Mouse (Mus musculus): ENCODE results near the gene B130006D01Rik. TPM values are rescaled to one million over a fixed set of nuclear protein-coding genes. Genes with fewer than 3 reads are reported as not detected.
A peak's percentile ranks its signal among the peaks of the same experiment; 100 is the strongest.

B130006D01Rik gene
- polyA plus RNA-seq (2012; rRNA removed) = 0.34 and 0.38 TPM in 2 replicates

DNA sequence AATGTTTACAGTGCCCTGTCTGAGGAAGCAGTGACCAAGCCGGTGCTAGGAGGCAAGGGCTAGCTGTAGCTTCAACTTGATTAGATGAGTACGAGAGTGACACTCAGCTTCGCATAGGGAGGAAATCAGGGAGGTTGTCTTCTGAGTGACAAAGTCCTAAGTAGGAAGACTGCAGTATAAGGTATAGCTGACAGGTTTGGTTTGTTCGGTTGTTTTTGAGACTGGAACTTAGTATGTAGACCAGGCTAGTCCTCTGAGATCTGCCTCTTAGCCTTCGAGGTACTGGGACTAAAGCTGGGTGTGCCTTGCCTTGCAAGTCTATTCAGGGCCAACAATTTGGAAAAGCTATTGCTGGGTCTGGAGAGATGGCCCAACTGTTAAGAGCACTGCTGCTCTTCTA is at the start of gene B130006D01Rik:
TSS of gene B130006D01Rik (plus strand) at position 301 of the 400 bp plus-strand sequence.
- 97% methylated on average over 5 of the region's 5 CpGs for WGBS
- H3K27ac ChIP-seq (ENCODE audit: control insufficient read depth, insufficient read depth, low read length) = no peak within 1 kb of the TSS
- no peak within 1 kb of the TSS for H3K4me3 ChIP-seq (ENCODE audit: control insufficient read depth, insufficient read depth, low read length)
- 0 out of 2 replicates have a peak, but pooled peaks cover 2% of the 10 kb centered on the region for H3K4me1 ChIP-seq (replicated peaks; ENCODE audit: control insufficient read depth, insufficient read depth, low read length)
- H3K36me3 ChIP-seq (ENCODE audit: control insufficient read depth, insufficient read depth, low read length) = no peaks in the 10 kb centered on the region
- DNase-seq = no peak
- H3K27me3 ChIP-seq (ENCODE audit: control insufficient read depth, insufficient read depth, low read length) = no peaks in the 10 kb centered on the region
- TF ChIP-seq CTCF (IDR thresholded peaks at IDR 0.05; ENCODE audit: borderline replicate concordance, control insufficient read depth, extremely low read depth, insufficient read depth, low read length, poor library complexity) = no peak
- TF ChIP-seq POLR2A (IDR thresholded peaks at IDR 0.05; ENCODE audit: control insufficient read depth, extremely low read depth, insufficient read depth, low read length, poor library complexity) = no peak

DNA sequence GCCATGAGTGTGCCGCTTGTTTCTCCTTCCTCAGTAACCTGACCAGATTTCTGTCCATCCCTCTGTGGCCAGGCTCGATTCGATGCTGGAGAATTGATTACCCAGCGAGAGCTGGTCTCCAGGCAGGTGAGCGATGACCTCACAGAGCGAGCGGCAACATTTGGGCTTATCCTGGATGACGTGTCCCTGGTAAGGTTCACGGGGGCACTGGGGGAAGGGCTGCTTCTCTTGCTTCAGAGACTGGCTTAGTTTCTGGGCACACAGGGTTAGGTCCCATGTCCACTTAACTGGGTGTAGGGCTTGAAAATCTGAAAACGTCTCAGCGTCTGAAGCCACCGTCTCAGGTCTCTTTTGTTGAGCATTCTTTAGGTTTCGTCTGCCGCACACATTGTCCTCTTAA is 47.9 kb upstream of the B130006D01Rik start:
- DNase-seq = no peak
- peaks cover 19% of the 10 kb centered on the region; the same call in 1 of the 2 replicates for H3K36me3 ChIP-seq (ENCODE audit: control insufficient read depth, insufficient read depth, low read length)
- H3K4me1 ChIP-seq (replicated peaks; ENCODE audit: control insufficient read depth, insufficient read depth, low read length) = no peaks in the 10 kb centered on the region
- no peak overlapping the region for H3K27ac ChIP-seq (ENCODE audit: control insufficient read depth, insufficient read depth, low read length)
- no peak overlapping the region for H3K4me3 ChIP-seq (ENCODE audit: control insufficient read depth, insufficient read depth, low read length)
- no peaks in the 10 kb centered on the region for H3K27me3 ChIP-seq (ENCODE audit: control insufficient read depth, insufficient read depth, low read length)
- TF ChIP-seq CTCF (IDR thresholded peaks at IDR 0.05; ENCODE audit: borderline replicate concordance, control insufficient read depth, extremely low read depth, insufficient read depth, low read length, poor library complexity) = no peak
- TF ChIP-seq POLR2A (IDR thresholded peaks at IDR 0.05; ENCODE audit: control insufficient read depth, extremely low read depth, insufficient read depth, low read length, poor library complexity) = no peak
- 97% methylated on average over 14 of the region's 14 CpGs for WGBS

- no peak overlapping the region for H3K27ac ChIP-seq (ENCODE audit: control insufficient read depth, insufficient read depth, low read length)
- H3K4me3 ChIP-seq (ENCODE audit: control insufficient read depth, insufficient read depth, low read length) = no peak overlapping the region
- 36% methylated on average over 6 of the region's 6 CpGs for WGBS
- TF ChIP-seq POLR2A (IDR thresholded peaks at IDR 0.05; ENCODE audit: control insufficient read depth, extremely low read depth, insufficient read depth, low read length, poor library complexity) (no peak), CTCF (IDR thresholded peaks at IDR 0.05; ENCODE audit: borderline replicate concordance, control insufficient read depth, extremely low read depth, insufficient read depth, low read length, poor library complexity) (peak; percentile 78; the same call in 1 of the 2 replicates)
- no peaks in the 10 kb centered on the region for H3K4me1 ChIP-seq (replicated peaks; ENCODE audit: control insufficient read depth, insufficient read depth, low read length)
- DNase-seq = peak; percentile 85
- H3K36me3 ChIP-seq (ENCODE audit: control insufficient read depth, insufficient read depth, low read length) = peaks cover 21% of the 10 kb centered on the region; the same call in 1 of the 2 replicates
- no peaks in the 10 kb centered on the region for H3K27me3 ChIP-seq (ENCODE audit: control insufficient read depth, insufficient read depth, low read length)
These were observed 47.1 kb upstream of the B130006D01Rik start for GRCm38 (mm10) chr11:95676307-95676706.

DNA sequence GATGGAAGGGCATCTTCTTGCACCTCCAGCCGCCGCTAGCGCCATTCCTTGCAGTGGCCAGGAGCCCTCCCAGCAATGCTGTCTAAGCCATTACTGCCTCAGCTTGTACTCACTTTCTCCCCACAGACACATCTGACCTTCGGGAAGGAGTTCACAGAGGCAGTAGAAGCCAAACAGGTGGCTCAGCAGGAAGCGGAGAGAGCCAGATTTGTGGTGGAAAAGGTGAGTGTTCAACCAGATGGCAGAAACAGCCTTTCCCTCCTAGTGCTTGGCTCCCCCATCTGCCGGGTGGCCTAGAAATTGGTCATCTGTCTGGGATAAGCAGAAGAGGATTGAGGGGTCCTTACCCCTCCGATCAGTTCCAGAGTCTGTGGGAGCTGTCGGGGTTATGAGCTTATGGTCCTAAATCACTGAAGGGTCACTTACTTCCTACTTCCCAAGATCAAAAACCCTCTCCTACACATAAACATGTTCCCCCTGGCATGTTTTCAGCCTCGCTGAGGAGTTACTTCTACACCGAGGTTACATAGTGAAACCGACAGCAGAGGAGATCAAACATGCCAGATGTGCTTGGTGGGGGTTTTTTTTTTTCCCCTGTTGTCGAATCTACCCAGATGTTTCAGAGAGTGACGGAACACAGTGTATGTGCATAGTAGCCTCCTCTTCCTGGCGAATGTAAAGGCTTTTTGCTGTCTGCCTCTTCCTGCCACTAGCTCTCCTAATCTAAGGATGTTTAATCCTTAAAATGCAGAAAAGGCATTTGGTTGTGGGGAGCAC is 45.3 kb upstream of the B130006D01Rik start:
- Histone ChIP-seq H3K27ac (ENCODE audit: control insufficient read depth, insufficient read depth, low read length) (no peak overlapping the region), H3K36me3 (ENCODE audit: control insufficient read depth, insufficient read depth, low read length) (peaks cover 21% of the 10 kb centered on the region; the same call in 1 of the 2 replicates), H3K4me1 (replicated peaks; ENCODE audit: control insufficient read depth, insufficient read depth, low read length) (no peaks in the 10 kb centered on the region), H3K27me3 (ENCODE audit: control insufficient read depth, insufficient read depth, low read length) (no peaks in the 10 kb centered on the region), H3K4me3 (ENCODE audit: control insufficient read depth, insufficient read depth, low read length) (no peak overlapping the region)
- DNase-seq = no peak
- TF ChIP-seq POLR2A (IDR thresholded peaks at IDR 0.05; ENCODE audit: control insufficient read depth, extremely low read depth, insufficient read depth, low read length, poor library complexity) = no peak
- 73% methylated on average over 14 of the region's 14 CpGs for WGBS

DNA sequence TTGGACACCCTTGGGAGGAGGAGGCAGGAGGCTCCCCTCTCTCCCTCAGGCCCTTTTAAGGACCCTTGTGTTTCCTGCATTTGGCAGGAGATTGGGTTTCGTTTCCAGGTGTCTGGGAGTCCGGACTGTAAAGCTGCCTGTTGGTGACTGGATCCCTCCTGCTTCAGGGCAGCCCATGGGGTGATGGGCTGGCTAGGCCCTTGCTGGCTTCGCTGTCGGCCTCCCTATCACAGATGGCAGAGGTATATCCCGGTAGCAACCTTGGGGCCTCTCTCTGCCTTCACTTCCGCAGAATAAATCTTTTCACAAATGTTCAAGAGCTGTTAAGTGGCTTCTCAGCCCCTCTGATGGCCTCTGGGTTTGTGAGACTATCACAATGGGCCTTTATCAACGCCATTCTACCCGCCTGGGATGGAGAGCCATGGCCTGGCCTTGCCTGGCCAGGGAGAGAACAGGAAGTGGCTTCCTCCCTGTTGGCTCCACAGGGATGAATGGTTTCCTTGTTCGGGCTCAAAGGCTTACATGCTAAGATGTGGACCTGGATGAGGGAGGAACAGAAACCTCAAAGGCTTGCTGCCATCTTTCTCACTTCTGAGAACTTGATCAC is 41.3 kb upstream of the B130006D01Rik start:
- Histone ChIP-seq H3K27ac (ENCODE audit: control insufficient read depth, insufficient read depth, low read length) (no peak overlapping the region), H3K4me3 (ENCODE audit: control insufficient read depth, insufficient read depth, low read length) (no peak overlapping the region), H3K4me1 (replicated peaks; ENCODE audit: control insufficient read depth, insufficient read depth, low read length) (no peaks in the 10 kb centered on the region), H3K36me3 (ENCODE audit: control insufficient read depth, insufficient read depth, low read length) (peaks cover 19% of the 10 kb centered on the region; the same call in 1 of the 2 replicates), H3K27me3 (ENCODE audit: control insufficient read depth, insufficient read depth, low read length) (no peaks in the 10 kb centered on the region)
- 89% methylated on average over 9 of the region's 9 CpGs for WGBS
- TF ChIP-seq CTCF (IDR thresholded peaks at IDR 0.05; ENCODE audit: borderline replicate concordance, control insufficient read depth, extremely low read depth, insufficient read depth, low read length, poor library complexity) (no peak), POLR2A (IDR thresholded peaks at IDR 0.05; ENCODE audit: control insufficient read depth, extremely low read depth, insufficient read depth, low read length, poor library complexity) (no peak)
- DNase-seq = no peak

- peaks cover 17% of the 10 kb centered on the region; the same call in 1 of the 2 replicates for H3K36me3 ChIP-seq (ENCODE audit: control insufficient read depth, insufficient read depth, low read length)
- H3K27ac ChIP-seq (ENCODE audit: control insufficient read depth, insufficient read depth, low read length) = no peak overlapping the region
- WGBS = 99% methylated on average over 3 of the region's 3 CpGs
- no peak for DNase-seq
- TF ChIP-seq POLR2A (IDR thresholded peaks at IDR 0.05; ENCODE audit: control insufficient read depth, extremely low read depth, insufficient read depth, low read length, poor library complexity) = no peak
- no peak for TF ChIP-seq CTCF (IDR thresholded peaks at IDR 0.05; ENCODE audit: borderline replicate concordance, control insufficient read depth, extremely low read depth, insufficient read depth, low read length, poor library complexity)
- H3K4me3 ChIP-seq (ENCODE audit: control insufficient read depth, insufficient read depth, low read length) = no peak overlapping the region
- no peaks in the 10 kb centered on the region for H3K27me3 ChIP-seq (ENCODE audit: control insufficient read depth, insufficient read depth, low read length)
- 0 out of 2 replicates have a peak, but pooled peaks cover under 1% of the 10 kb centered on the region for H3K4me1 ChIP-seq (replicated peaks; ENCODE audit: control insufficient read depth, insufficient read depth, low read length)
These were observed 40.4 kb upstream of the B130006D01Rik start for GRCm38 (mm10) chr11:95682946-95683345.
